Mouse (Mus musculus) frontal cortex, adult 2 months (tissue): Measurements from ENCODE around the gene Rwdd2b. TPM values are rescaled to one million over a fixed set of nuclear protein-coding genes. Genes with fewer than 3 reads are reported as not detected.
A peak's percentile ranks its signal among the peaks of the same experiment; 100 is the strongest.

Experiments
- DNase-seq, 2 experiments: peaks; one replicate each; pipeline ENCODE4 v3.0.0; 2022; ENCODE audit warnings: low spot score in 1 of 2; ENCODE audit errors: extremely low spot score in 1 of 2
- polyA plus RNA-seq: library from polyadenylated mRNA; depleted of rRNA; stranded (reverse); fragments of >200 nt; gene quantifications from 2 replicates; pipeline ENCODE4 v1.2.3, GENCODE M21; 2012; rRNA removed

Rwdd2b gene
- 10.5 and 11.6 TPM in 2 replicates for polyA plus RNA-seq

GRCm38 (mm10) chr16:87440184-87440686, at the start of gene Rwdd2b:
TSS of gene Rwdd2b (minus strand) at chr16:87440573.
- peak; percentile 82 to 95 for DNase-seq

GRCm38 (mm10) chr16:87488605-87489004, 48.2 kb upstream of the Rwdd2b start:
- no peak for DNase-seq

- DNase-seq, result no peak
These were observed 46.4 kb upstream of the Rwdd2b start for GRCm38 (mm10) chr16:87486739-87487138.

- no peak for DNase-seq
These were observed 44.0 kb upstream of the Rwdd2b start for GRCm38 (mm10) chr16:87484367-87484766.

- DNase-seq, result no peak
These were observed 30.2 kb upstream of the Rwdd2b start for GRCm38 (mm10) chr16:87470579-87470978.

GRCm38 (mm10) chr16:87458752-87459151, 18.4 kb upstream of the Rwdd2b start:
- no peak for DNase-seq

GRCm38 (mm10) chr16:87455180-87455611, 14.8 kb upstream of the Rwdd2b start:
- peak in 1 of 2 experiments; percentile 42 for DNase-seq

- peak; percentile 81 to 97 for DNase-seq
These were observed 14.2 kb upstream of the Rwdd2b start, which contains the start of gene Usp16 for GRCm38 (mm10) chr16:87454419-87455179. TSS of gene Usp16 (plus strand) at chr16:87454703.

GRCm38 (mm10) chr16:87453226-87453625, 12.9 kb upstream of the Rwdd2b start:
- no peak for DNase-seq

GRCm38 (mm10) chr16:87445528-87445927, 5.2 kb upstream of the Rwdd2b start:
- no peak for DNase-seq

- DNase-seq, result no peak
These were observed 4.7 kb upstream of the Rwdd2b start for GRCm38 (mm10) chr16:87445110-87445509.

- DNase-seq, result no peak
These were observed 3.7 kb upstream of the Rwdd2b start for GRCm38 (mm10) chr16:87444071-87444470.

GRCm38 (mm10) chr16:87443245-87443644, 2.9 kb upstream of the Rwdd2b start:
- DNase-seq, result no peak

GRCm38 (mm10) chr16:87442291-87442690, 1.9 kb upstream of the Rwdd2b start:
- DNase-seq, result no peak

- no peak for DNase-seq
These were observed 716 bp upstream of the Rwdd2b start for GRCm38 (mm10) chr16:87441089-87441488.

- DNase-seq, result no peak
These were observed 1.7 kb downstream of the Rwdd2b start for GRCm38 (mm10) chr16:87438697-87439096.

GRCm38 (mm10) chr16:87437096-87437495, 3.3 kb downstream of the Rwdd2b start:
- DNase-seq, result no peak

GRCm38 (mm10) chr16:87435411-87436205, 4.8 kb downstream of the Rwdd2b start:
- DNase-seq, result no peak

- DNase-seq, result no peak
These were observed 5.4 kb downstream of the Rwdd2b start for GRCm38 (mm10) chr16:87434946-87435345.

- no peak for DNase-seq
These were observed 6.1 kb downstream of the Rwdd2b start for GRCm38 (mm10) chr16:87434266-87434665.
